Mouse (Mus musculus): ENCODE data around the gene Cd3d.
"Not testable (repeated sequence)": the region's sequence is repeated elsewhere in the genome, so short reads cannot be mapped to it uniquely, and the experiment has no call there.

Cd3d gene

GRCm38 (mm10) chr9:44981676-44982075, at the start of gene Cd3d:
Gene Cd3d (plus strand): TSS chr9:44981786.
- DNase-seq (ENCODE audit: extremely low read depth, low read depth, low spot score) = no peak

GRCm38 (mm10) chr9:44941756-44942155, 39.8 kb upstream of the Cd3d start:
- DNase-seq (ENCODE audit: extremely low read depth, low read depth, low spot score) = no peak

- DNase-seq (ENCODE audit: extremely low read depth, low read depth, low spot score) = peak; percentile 39
Observed at GRCm38 (mm10) chr9:44942421-44942820, 39.2 kb upstream of the Cd3d start.

GRCm38 (mm10) chr9:44946185-44946695, 35.3 kb upstream of the Cd3d start:
- DNase-seq (ENCODE audit: extremely low read depth, low read depth, low spot score) = peak; percentile 58

GRCm38 (mm10) chr9:44947836-44948235, 33.8 kb upstream of the Cd3d start:
- no peak for DNase-seq (ENCODE audit: extremely low read depth, low read depth, low spot score)

GRCm38 (mm10) chr9:44954432-44954831, 27.2 kb upstream of the Cd3d start:
- no peak for DNase-seq (ENCODE audit: extremely low read depth, low read depth, low spot score)

- peak; percentile 75 for DNase-seq (ENCODE audit: extremely low read depth, low read depth, low spot score)
Observed at GRCm38 (mm10) chr9:44965126-44965832, 16.3 kb upstream of the Cd3d start, which contains the start of gene Ube4a. Gene Ube4a (minus strand): TSS chr9:44965600.

- DNase-seq (ENCODE audit: extremely low read depth, low read depth, low spot score) = no peak
Observed at GRCm38 (mm10) chr9:44965833-44966466, 15.6 kb upstream of the Cd3d start.

- no peak for DNase-seq (ENCODE audit: extremely low read depth, low read depth, low spot score)
Observed at GRCm38 (mm10) chr9:44966815-44967242, 14.8 kb upstream of the Cd3d start.

- DNase-seq (ENCODE audit: extremely low read depth, low read depth, low spot score) = not testable (repeated sequence)
Observed at GRCm38 (mm10) chr9:44967763-44968162, 13.8 kb upstream of the Cd3d start.

GRCm38 (mm10) chr9:44969450-44969849, 12.1 kb upstream of the Cd3d start:
- no peak for DNase-seq (ENCODE audit: extremely low read depth, low read depth, low spot score)

GRCm38 (mm10) chr9:44977813-44978212, 3.8 kb upstream of the Cd3d start:
- DNase-seq (ENCODE audit: extremely low read depth, low read depth, low spot score) = no peak

GRCm38 (mm10) chr9:44979806-44980205, 1.8 kb upstream of the Cd3d start:
- no peak for DNase-seq (ENCODE audit: extremely low read depth, low read depth, low spot score)

- no peak for DNase-seq (ENCODE audit: extremely low read depth, low read depth, low spot score)
Observed at GRCm38 (mm10) chr9:44980242-44980641, 1.3 kb upstream of the Cd3d start, which contains the start of gene Cd3g. Gene Cd3g (minus strand): TSS chr9:44980431.

- DNase-seq (ENCODE audit: extremely low read depth, low read depth, low spot score) = no peak
Observed at GRCm38 (mm10) chr9:44981104-44981503, 482 bp upstream of the Cd3d start.

GRCm38 (mm10) chr9:44982081-44982480, 495 bp downstream of the Cd3d start:
- DNase-seq (ENCODE audit: extremely low read depth, low read depth, low spot score) = no peak

- DNase-seq (ENCODE audit: extremely low read depth, low read depth, low spot score) = no peak
Observed at GRCm38 (mm10) chr9:44982531-44982930, 945 bp downstream of the Cd3d start.

GRCm38 (mm10) chr9:44983001-44983400, 1.4 kb downstream of the Cd3d start:
- no peak for DNase-seq (ENCODE audit: extremely low read depth, low read depth, low spot score)

- no peak for DNase-seq (ENCODE audit: extremely low read depth, low read depth, low spot score)
Observed at GRCm38 (mm10) chr9:44985721-44986161, 4.2 kb downstream of the Cd3d start.

GRCm38 (mm10) chr9:44986242-44986781, 4.7 kb downstream of the Cd3d start:
- no peak for DNase-seq (ENCODE audit: extremely low read depth, low read depth, low spot score)

GRCm38 (mm10) chr9:44986976-44987375, 5.4 kb downstream of the Cd3d start:
- no peak for DNase-seq (ENCODE audit: extremely low read depth, low read depth, low spot score)

GRCm38 (mm10) chr9:44991821-44992220, 10.2 kb downstream of the Cd3d start:
- no peak for DNase-seq (ENCODE audit: extremely low read depth, low read depth, low spot score)
